Mouse (Mus musculus) bone marrow macrophage, adult 2 months (primary cell): ENCODE measurements around the gene Car2.

Experiments
- CTCF ChIP-seq: IDR thresholded peaks from 2 replicates; pipeline ENCODE4 v1.5.1; 2012; ENCODE audit warnings: low read depth, mild to moderate bottlenecking, low read length, moderate library complexity
- POLR2A ChIP-seq: IDR thresholded peaks from 2 replicates; pipeline ENCODE4 v1.6.1; 2012; ENCODE audit warnings: mild to moderate bottlenecking, low read depth, low read length, borderline replicate concordance

DNA sequence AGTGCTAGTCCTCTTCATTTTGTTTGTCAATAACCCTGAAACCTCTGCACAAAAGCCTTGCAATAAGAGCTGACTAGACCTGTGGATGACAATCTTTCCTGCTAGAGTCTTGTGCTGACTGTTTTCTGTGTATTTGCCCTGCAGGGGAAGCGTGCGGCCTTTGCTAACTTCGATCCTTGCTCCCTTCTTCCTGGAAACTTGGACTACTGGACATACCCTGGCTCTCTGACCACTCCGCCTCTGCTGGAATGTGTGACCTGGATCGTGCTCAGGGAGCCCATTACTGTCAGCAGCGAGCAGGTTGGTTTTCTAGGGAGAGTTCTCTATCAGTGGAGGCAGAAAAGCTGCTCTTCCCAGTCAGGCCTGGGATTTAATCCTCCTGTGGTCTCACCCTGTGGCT, 11.7 kb downstream of the Car2 start:
- TF ChIP-seq POLR2A (no peak), CTCF (no peak)
